Mouse (Mus musculus) lung, postnatal 0 days (tissue): Measurements from ENCODE around the gene Creb3l2.

ENCODE experiments used
- CTCF ChIP-seq: IDR thresholded peaks from 2 replicates; pipeline ENCODE4 v1.5.1; 2016; ENCODE audit warnings: antibody characterized with exemption, mild to moderate bottlenecking
- EP300 ChIP-seq: IDR thresholded peaks from 2 replicates; pipeline ENCODE4 v1.6.1; 2016; ENCODE audit warnings: antibody characterized with exemption, mild to moderate bottlenecking, control low read depth

DNA sequence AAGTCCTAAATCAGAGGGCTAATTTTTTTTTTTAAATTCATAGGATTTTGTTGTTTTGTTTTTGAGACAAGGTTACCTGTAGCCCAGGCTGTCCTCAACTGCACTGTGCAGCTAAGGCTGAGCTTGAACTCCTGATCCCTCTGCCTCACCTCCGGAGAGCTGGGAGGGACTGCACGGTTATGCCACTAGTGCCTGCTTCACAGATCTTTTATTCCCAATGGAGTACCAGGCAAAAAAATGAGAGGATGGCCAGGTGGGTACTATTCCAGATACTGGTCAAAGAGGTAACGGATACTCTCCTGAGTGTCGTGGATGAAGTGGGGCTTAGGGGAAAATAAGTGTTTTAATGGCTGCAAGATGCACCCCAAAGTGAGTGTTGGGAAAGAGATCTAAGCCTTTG lies 835 bp upstream of the Creb3l2 start:
- TF ChIP-seq CTCF (no peak), EP300 (no peak)
